Mouse (Mus musculus): ENCODE measurements around the gene Lrguk. TPM values are rescaled to one million over a fixed set of nuclear protein-coding genes. Genes with fewer than 3 reads are reported as not detected.

The Lrguk gene
- polyA plus RNA-seq, 1 experiment from 2014 or later: 0.62 TPM

DNA sequence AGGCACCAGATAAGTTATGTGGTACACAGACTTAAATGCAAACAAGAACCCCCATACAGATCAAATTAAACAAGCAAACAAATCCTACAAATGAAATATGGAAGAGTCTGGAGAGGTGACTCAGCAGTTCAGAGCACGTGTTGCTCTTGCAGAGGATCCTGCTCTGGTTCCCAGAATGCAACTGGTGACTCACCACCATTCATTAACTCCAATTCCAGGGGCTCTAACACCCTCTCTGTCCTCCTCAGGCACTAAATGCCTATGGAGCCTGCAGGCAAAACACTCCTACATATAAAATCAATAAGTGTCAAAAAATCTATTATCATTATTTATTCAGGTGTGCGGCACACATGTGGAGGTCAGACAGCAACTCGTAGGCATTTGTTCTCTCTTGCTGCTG lies 4.8 kb downstream of the Lrguk start:
- H3K9ac ChIP-seq: peak overlapping the region; percentile 21; the same call in 1 of the 2 replicates
- H3K4me2 ChIP-seq: no peak overlapping the region
- peaks cover 23% of the 10 kb centered on the region for H3K4me1 ChIP-seq
- H3K9me3 ChIP-seq: no peaks in the 10 kb centered on the region
- ATAC-seq (ENCODE audit: extremely low read depth, insufficient number of reproducible peaks, low FRiP score, low TSS enrichment): no peak
- no peak overlapping the region for H3K4me3 ChIP-seq
- WGBS: 35% methylated on average over 3 of the region's 3 CpGs
- H3K36me3 ChIP-seq: no peaks in the 10 kb centered on the region
- H3K27me3 ChIP-seq (replicated peaks): peaks cover 7% of the 10 kb centered on the region; the same call in 1 of the 2 replicates
- no peak overlapping the region for H3K27ac ChIP-seq (replicated peaks)

DNA sequence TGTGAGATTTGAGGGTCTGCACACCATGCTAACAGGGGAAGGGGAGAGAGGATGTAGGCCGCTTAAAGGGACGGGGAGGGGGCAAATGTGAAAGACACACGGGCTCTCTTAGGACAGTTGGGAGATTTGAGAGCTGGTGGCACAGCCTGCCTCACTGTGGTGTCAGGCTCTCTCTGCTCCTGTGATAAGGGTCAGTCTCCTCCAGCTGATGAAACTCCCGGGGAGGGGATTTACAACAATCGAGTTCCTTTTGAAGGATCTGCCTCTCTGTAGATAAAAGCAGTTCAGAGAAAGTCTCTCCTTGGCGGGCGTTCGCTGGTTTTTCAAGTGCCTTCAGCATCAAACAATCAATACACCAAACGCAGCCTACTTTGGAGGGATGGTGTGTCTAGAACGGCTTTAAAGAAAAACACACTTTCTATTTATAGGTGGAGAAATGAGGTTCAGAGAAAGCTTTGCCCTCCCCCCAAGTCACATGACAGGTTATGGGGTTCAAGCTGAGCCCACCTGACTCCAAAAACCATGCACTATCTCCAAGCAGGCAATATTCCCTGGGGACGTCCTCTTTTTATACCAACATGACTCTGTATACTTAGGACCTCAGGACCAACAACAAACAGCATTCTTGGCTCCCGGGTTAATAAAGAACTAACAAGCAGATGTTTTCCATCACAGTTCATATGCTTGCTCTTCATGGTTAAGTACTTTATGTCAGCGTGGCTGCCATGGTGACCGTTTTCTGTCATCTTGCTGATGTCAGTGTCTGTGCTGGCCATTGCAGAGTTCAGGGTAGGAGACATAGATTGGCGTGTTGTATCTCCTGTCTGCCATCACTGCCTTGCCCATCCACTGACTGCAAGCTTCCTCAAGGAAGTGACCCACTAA lies 5.6 kb downstream of the Lrguk start:
- Histone ChIP-seq H3K4me3 (no peak overlapping the region), H3K9ac (peak overlapping the region; percentile 21; the same call in 1 of the 2 replicates), H3K27ac (replicated peaks) (no peak overlapping the region), H3K27me3 (replicated peaks) (peaks cover 7% of the 10 kb centered on the region; the same call in 1 of the 2 replicates), H3K36me3 (no peaks in the 10 kb centered on the region), H3K9me3 (no peaks in the 10 kb centered on the region), H3K4me1 (peaks cover 22% of the 10 kb centered on the region), H3K4me2 (peak overlapping the region; percentile 38)
- WGBS: 19% methylated on average over 15 of the region's 15 CpGs
- ATAC-seq (ENCODE audit: extremely low read depth, insufficient number of reproducible peaks, low FRiP score, low TSS enrichment): no peak

DNA sequence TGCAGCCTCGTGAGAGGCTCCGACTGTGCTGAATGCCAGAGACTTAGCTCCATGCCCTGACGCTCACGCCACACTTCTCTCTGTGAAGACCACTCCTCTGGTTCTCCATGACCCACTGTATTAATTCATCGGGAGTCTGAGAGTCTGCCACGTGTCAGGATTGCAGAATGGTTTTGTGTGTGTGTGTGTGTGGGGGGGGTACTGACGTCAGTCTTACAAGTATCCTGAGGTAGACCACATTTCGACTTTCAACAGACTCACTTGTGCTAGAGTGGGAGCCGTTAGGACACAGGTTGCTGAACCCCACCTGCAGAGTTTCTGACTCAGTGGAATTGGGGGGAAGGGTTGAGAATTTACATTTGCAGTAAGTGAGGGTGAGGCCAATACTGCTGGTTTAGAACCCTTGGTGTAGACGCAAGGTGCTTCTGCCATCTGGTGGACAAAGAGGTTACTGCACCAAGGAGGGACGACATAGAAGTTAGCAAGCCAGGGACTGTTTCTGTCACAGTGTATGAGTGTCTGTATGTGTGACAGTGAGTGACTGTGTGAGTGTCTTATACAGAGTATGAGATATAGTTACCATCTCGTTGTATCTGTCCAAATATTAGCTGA lies 11.5 kb downstream of the Lrguk start:
- H3K36me3 ChIP-seq: no peaks in the 10 kb centered on the region
- ATAC-seq (ENCODE audit: extremely low read depth, insufficient number of reproducible peaks, low FRiP score, low TSS enrichment): no peak
- H3K9me3 ChIP-seq: no peaks in the 10 kb centered on the region
- no peak overlapping the region for H3K9ac ChIP-seq
- no peaks in the 10 kb centered on the region for H3K27me3 ChIP-seq (replicated peaks)
- H3K4me1 ChIP-seq: peaks cover 20% of the 10 kb centered on the region
- 43% methylated on average over 12 of the region's 12 CpGs for WGBS
- H3K27ac ChIP-seq (replicated peaks): no peak overlapping the region
- peak overlapping the region; percentile 18 for H3K4me2 ChIP-seq
- H3K4me3 ChIP-seq: no peak overlapping the region

DNA sequence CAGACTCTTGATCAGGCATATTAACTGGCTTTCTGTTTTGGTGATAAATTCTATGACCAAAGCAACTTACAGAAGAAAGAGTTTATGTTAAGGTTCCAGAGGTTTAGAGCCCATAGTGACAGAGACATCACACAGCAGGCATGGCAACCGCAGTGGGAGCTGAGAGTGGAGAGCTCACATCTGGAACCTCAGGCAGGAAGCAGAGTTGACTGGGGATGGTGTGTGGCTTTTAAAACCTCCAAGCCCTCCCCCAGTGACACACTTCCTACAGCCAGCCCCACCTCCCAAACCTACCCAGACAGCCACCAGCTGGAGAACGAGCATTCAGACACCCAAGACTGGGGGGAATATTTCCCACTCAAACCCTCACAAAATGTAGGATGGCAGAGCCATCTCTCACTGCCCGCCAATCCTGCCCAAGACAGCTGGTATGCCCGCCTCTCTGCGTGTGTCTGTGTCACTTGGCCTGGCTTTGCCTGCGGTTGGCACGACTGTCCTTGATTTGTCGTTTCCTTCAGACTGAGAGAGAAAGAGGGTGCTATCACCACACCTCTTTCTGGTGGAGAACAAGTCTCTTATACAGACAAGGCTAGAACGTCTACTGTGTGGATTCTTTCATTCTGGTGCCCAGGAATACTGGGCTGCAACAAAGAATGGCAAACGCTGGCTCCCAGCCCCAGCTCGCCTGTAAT lies 12.5 kb downstream of the Lrguk start:
- no peaks in the 10 kb centered on the region for H3K9me3 ChIP-seq
- WGBS: 77% methylated on average over 11 of the region's 11 CpGs
- no peaks in the 10 kb centered on the region for H3K36me3 ChIP-seq
- no peak overlapping the region for H3K27ac ChIP-seq (replicated peaks)
- peaks cover 20% of the 10 kb centered on the region for H3K4me1 ChIP-seq
- no peak for ATAC-seq (ENCODE audit: extremely low read depth, insufficient number of reproducible peaks, low FRiP score, low TSS enrichment)
- H3K4me3 ChIP-seq: no peak overlapping the region
- H3K27me3 ChIP-seq (replicated peaks): no peaks in the 10 kb centered on the region
- H3K4me2 ChIP-seq: no peak overlapping the region
- H3K9ac ChIP-seq: no peak overlapping the region

DNA sequence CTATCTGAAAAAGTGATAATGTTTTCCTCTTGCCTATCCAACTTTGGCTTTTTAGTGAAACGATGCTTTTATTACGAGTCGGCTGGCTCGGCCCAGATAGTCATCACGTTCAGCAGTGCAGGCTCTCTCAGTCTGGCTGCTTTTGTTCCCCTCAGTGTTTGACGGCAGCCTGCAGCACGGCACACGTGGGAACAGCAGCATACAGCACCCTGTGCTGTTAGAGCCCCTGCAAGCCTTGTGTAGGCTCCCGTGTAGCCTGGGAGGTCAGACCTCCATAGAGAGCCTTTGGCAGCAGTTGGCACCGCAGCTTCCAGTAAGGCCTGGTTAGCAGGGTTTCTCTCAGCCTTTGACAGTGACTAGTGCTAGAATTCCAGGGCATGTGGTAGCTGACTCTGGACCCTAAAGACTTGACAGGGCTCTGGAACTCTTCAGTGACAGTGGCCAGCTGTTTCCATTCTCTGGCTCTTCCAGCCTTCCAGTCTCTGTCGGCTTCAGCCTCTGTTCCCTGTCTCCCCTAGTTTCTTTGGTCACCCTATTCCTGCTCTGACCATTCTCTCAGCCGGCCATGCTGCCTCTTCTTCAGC lies 15.1 kb downstream of the Lrguk start:
- H3K4me1 ChIP-seq: peaks cover 30% of the 10 kb centered on the region
- H3K36me3 ChIP-seq: no peaks in the 10 kb centered on the region
- no peak overlapping the region for H3K4me3 ChIP-seq
- H3K9me3 ChIP-seq: no peaks in the 10 kb centered on the region
- no peak overlapping the region for H3K4me2 ChIP-seq
- no peaks in the 10 kb centered on the region for H3K27me3 ChIP-seq (replicated peaks)
- ATAC-seq (ENCODE audit: extremely low read depth, insufficient number of reproducible peaks, low FRiP score, low TSS enrichment): no peak
- 35% methylated on average over 12 of the region's 12 CpGs for WGBS
- peak overlapping the region; percentile 74 for H3K27ac ChIP-seq (replicated peaks)
- H3K9ac ChIP-seq: peak overlapping the region; percentile 40; the same call in 1 of the 2 replicates

DNA sequence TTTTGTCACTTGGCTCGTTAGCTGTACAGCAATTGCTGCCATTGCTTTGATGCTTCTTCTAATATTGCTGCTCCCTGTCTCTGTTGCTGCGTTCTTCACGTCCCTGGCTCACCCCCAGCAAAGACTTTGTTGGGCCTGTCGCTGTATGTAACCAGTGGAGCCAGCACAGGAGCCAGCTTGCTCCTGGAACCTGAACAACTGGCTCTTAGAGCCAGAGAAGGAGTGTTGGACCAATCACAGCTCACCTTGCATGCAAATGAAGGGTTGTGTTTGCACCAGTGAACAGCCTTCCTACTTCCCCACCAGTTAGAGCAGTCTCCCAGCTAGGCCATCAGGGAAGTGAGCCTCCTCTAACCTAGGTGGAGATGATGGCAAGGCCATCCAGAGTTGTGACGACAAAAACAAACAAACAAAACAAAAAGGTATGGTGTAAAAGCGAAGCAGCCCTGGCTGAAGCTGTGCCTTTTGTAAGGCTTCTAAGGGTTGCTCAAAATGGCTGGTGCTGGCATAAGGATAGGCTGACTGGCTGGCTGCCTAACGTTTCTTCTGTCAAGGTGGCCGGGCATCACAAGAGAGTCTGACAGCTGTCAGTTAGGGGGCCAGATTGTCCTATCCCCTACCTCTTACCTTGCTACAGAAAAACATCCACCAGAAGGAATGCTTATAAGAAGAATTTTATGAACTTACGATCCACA lies 15.7 kb downstream of the Lrguk start:
- Histone ChIP-seq H3K4me2 (no peak overlapping the region), H3K4me3 (no peak overlapping the region), H3K9me3 (no peaks in the 10 kb centered on the region), H3K4me1 (peaks cover 34% of the 10 kb centered on the region), H3K27me3 (replicated peaks) (no peaks in the 10 kb centered on the region), H3K36me3 (no peaks in the 10 kb centered on the region), H3K9ac (no peak overlapping the region), H3K27ac (replicated peaks) (peak overlapping the region; percentile 74)
- 78% methylated on average over 9 of the region's 9 CpGs for WGBS
- ATAC-seq (ENCODE audit: extremely low read depth, insufficient number of reproducible peaks, low FRiP score, low TSS enrichment): no peak

DNA sequence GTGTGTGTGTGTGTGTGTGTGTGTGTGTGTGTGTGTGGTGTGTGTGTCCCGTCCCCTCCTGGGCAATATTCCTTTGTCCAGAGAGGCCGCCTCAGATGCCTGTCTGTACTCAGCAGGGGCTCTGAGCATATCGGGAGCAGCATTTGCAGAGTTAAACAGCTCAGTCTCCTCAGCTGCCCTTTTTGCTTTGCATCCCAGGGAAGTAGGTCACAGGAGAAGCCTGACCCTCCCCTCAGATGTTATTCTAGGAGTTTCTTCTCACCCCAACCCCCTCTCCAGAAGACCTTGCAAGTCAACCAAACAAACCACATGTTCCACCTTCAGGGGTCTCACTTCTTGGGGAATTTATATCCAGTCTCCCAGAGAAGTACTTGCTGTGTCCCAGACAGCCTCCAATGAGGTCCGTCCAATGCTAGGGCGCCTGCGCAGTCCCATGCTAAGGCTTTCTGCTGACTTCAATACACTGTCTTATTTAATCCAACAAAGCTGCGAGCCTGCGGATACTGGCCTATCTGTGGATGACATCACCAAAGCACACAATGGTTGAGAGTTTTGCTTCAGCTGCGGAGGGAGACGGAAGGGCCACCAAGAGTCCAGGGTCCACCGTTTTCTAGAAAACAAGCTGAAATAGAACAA lies 17.4 kb downstream of the Lrguk start:
- no peaks in the 10 kb centered on the region for H3K36me3 ChIP-seq
- no peaks in the 10 kb centered on the region for H3K9me3 ChIP-seq
- H3K9ac ChIP-seq: no peak overlapping the region
- H3K4me1 ChIP-seq: peaks cover 33% of the 10 kb centered on the region
- no peaks in the 10 kb centered on the region for H3K27me3 ChIP-seq (replicated peaks)
- H3K4me2 ChIP-seq: no peak overlapping the region
- no peak overlapping the region for H3K4me3 ChIP-seq
- ATAC-seq (ENCODE audit: extremely low read depth, insufficient number of reproducible peaks, low FRiP score, low TSS enrichment): no peak
- WGBS: 74% methylated on average over 9 of the region's 11 CpGs
- no peak overlapping the region for H3K27ac ChIP-seq (replicated peaks)

DNA sequence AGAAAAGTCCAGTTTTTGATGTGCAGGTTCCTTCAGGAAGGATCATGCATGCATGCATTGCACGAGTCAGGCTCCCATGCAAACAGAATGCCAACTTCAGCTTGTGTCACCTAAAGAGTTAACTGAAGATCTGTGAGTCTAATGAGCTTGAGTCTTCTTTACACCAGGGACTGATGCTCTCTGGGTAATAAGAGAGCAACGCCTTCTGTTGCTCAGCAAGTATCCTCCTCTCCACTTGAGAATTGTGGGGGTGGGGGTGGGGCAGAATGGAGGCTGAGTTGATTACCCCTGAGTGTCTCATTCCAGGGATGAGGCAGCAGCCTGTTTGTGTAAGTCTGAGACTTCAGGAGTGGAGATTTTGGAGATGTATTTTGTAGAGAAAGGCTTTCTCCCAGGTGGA lies 20.2 kb downstream of the Lrguk start:
- Histone ChIP-seq H3K4me2 (no peak overlapping the region), H3K9me3 (no peaks in the 10 kb centered on the region), H3K4me3 (no peak overlapping the region), H3K4me1 (peaks cover 26% of the 10 kb centered on the region), H3K27ac (replicated peaks) (no peak overlapping the region), H3K9ac (no peak overlapping the region), H3K27me3 (replicated peaks) (no peaks in the 10 kb centered on the region), H3K36me3 (no peaks in the 10 kb centered on the region)
- ATAC-seq (ENCODE audit: extremely low read depth, insufficient number of reproducible peaks, low FRiP score, low TSS enrichment): no peak
- WGBS: 61% methylated on average over 2 of the region's 2 CpGs

DNA sequence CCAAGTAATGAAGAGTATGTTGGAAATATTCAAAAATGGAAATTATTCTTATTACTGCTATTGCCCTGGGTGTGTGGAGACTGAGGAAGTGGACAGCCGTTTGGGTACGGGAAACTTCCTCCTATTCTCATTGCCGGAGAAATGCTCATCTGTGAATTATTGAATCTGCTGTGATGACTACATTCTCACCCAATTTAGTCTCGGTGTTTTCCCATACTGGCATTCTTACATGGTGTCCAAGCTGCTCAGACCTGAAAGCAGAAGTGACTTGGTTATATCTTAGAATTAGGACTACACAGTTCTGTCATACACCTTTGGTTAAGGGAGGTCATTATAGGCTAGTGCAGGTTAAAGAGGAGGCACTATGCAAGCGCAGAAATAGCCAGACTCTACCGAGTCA lies 30.5 kb downstream of the Lrguk start:
- Histone ChIP-seq H3K4me2 (no peak overlapping the region), H3K9ac (no peak overlapping the region), H3K4me1 (no peaks in the 10 kb centered on the region), H3K27me3 (replicated peaks) (no peaks in the 10 kb centered on the region), H3K36me3 (no peaks in the 10 kb centered on the region), H3K9me3 (peaks cover 5% of the 10 kb centered on the region; the same call in 1 of the 2 replicates), H3K4me3 (no peak overlapping the region), H3K27ac (replicated peaks) (no peak overlapping the region)
- ATAC-seq (ENCODE audit: extremely low read depth, insufficient number of reproducible peaks, low FRiP score, low TSS enrichment): no peak
- WGBS: 79% methylated on average over 6 of the region's 6 CpGs

DNA sequence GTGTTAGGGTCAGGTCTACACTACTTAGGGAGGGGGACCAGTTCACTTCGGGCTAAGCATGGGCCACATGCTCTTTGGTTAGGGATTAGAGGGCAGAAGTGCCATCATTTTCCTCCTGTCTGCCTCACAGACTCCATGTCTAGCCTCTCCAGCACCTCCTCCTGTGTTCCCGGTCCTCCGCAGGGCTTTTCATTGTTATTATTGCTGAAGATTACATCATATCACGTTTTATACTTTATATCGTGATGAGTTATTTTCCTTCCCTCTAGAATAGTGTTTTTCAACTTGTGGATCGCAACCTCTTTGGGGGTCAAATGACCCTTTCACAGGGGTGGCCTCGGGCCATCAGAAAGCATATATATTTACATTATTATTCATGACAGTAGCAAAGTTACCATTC lies 37.5 kb downstream of the Lrguk start:
- Histone ChIP-seq H3K27me3 (replicated peaks) (no peaks in the 10 kb centered on the region), H3K9me3 (peaks cover 5% of the 10 kb centered on the region; the same call in 1 of the 2 replicates), H3K4me1 (peaks cover 6% of the 10 kb centered on the region; the same call in 1 of the 2 replicates), H3K36me3 (no peaks in the 10 kb centered on the region), H3K4me2 (no peak overlapping the region), H3K4me3 (no peak overlapping the region), H3K27ac (replicated peaks) (no peak overlapping the region), H3K9ac (no peak overlapping the region)
- WGBS: 80% methylated on average over 7 of the region's 7 CpGs
- no peak for ATAC-seq (ENCODE audit: extremely low read depth, insufficient number of reproducible peaks, low FRiP score, low TSS enrichment)

Data from heart, embryonic 13.5 days (tissue).